Mouse (Mus musculus): ENCODE measurements around the gene Jagn1. TPM values are rescaled to one million over a fixed set of nuclear protein-coding genes. Genes with fewer than 3 reads are reported as not detected.

The Jagn1 gene
- polyA plus RNA-seq, 1 experiment from 2014 or later, result 88.8 TPM

DNA sequence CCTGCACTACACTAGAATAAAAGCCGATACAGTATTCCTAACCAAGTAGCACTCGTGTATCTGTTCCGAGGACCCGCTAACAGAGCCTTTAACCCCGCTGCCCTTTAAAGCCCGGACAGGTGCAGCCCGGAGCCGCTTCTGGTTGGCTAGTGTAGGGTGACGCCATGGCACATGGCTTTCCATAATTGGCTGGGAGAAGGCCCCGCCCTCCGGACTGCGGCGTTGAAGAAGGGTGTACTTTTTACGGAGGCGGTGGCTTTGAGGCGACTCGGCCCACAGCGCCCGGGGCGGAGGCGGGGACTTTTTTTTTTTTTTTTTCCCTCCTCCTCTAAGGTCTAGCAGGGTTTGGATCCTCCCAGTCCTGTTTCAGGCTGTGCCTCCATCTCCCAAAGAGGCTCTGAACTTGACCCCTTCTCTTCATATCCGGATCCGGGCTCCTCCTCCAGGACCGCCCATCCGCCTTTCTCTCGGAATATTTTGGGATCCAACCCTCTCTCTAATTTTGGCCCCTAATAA is 40.8 kb downstream of the Jagn1 start, which contains the start of gene Creld1:
Creld1 (plus strand) TSS at position 198 of the 516 bp plus-strand sequence.
- Histone ChIP-seq H3K36me3 (replicated peaks) (peaks cover 4% of the 10 kb centered on the region), H3K27me3 (replicated peaks; ENCODE audit: low read depth, poor library complexity, severe bottlenecking) (peaks cover 43% of the 10 kb centered on the region), H3K4me3 (peak within 1 kb of the TSS; percentile 68), H3K27ac (replicated peaks) (peak within 1 kb of the TSS; percentile 86), H3K9me3 (no peaks in the 10 kb centered on the region), H3K4me1 (peaks cover 44% of the 10 kb centered on the region)
- peak; percentile 94 for DNase-seq (ENCODE audit: low spot score)
- WGBS, result under 1% methylated on average over 26 of the region's 26 CpGs

DNA sequence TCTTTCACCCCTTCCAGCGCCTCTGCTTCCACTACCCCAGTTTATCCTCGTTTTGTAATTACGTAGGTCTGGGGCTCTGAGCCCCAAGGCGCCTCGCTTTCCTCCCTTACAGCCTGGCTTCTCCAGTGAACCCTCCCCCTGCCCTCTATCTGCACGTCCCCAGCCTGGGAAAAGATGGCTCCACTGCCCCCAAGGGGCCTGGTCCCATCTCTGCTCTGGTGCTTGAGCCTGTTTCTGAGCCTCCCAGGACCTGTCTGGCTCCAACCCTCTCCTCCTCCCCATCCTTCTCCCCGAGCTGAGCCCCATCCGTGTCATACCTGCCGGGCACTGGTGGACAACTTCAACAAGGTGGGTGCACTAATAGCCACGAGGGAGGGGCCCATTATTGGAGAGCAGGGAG is 41.4 kb downstream of the Jagn1 start:
- peak overlapping the region; percentile 68 for H3K4me3 ChIP-seq
- DNase-seq (ENCODE audit: low spot score), result peak; percentile 32
- peaks cover 44% of the 10 kb centered on the region for H3K4me1 ChIP-seq
- WGBS, result 13% methylated on average over 10 of the region's 10 CpGs
- peak overlapping the region; percentile 86 for H3K27ac ChIP-seq (replicated peaks)
- peaks cover 9% of the 10 kb centered on the region for H3K36me3 ChIP-seq (replicated peaks)
- H3K9me3 ChIP-seq, result no peaks in the 10 kb centered on the region
- H3K27me3 ChIP-seq (replicated peaks; ENCODE audit: low read depth, poor library complexity, severe bottlenecking), result peaks cover 43% of the 10 kb centered on the region

- Histone ChIP-seq H3K36me3 (replicated peaks) (peaks cover 37% of the 10 kb centered on the region), H3K4me3 (peak overlapping the region; percentile 5; the same call in 1 of the 2 replicates), H3K27ac (replicated peaks) (no peak overlapping the region), H3K27me3 (replicated peaks; ENCODE audit: low read depth, poor library complexity, severe bottlenecking) (peaks cover 9% of the 10 kb centered on the region), H3K9me3 (no peaks in the 10 kb centered on the region), H3K4me1 (peaks cover 40% of the 10 kb centered on the region)
- WGBS, result 48% methylated on average over 7 of the region's 7 CpGs
- DNase-seq (ENCODE audit: low spot score), result peak; percentile 66
Measured at GRCm38 (mm10) chr6:113487125-113487576, 44.8 kb downstream of the Jagn1 start.

DNA sequence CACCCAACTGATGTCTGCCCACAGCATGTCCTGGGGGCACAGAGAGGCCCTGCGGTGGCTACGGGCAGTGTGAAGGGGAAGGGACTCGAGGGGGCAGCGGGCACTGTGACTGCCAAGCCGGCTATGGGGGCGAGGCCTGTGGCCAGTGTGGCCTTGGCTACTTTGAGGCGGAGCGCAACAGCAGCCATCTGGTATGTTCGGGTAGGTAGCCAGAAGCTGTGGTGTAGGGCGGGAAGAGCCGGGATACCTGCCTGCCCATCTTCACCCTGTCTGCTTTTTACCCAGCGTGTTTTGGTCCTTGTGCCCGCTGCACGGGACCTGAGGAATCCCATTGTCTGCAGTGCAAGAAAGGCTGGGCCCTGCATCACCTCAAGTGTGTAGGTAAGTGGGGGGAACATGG is 47.0 kb downstream of the Jagn1 start:
- 91% methylated on average over 14 of the region's 14 CpGs for WGBS
- peaks cover 43% of the 10 kb centered on the region for H3K36me3 ChIP-seq (replicated peaks)

DNA sequence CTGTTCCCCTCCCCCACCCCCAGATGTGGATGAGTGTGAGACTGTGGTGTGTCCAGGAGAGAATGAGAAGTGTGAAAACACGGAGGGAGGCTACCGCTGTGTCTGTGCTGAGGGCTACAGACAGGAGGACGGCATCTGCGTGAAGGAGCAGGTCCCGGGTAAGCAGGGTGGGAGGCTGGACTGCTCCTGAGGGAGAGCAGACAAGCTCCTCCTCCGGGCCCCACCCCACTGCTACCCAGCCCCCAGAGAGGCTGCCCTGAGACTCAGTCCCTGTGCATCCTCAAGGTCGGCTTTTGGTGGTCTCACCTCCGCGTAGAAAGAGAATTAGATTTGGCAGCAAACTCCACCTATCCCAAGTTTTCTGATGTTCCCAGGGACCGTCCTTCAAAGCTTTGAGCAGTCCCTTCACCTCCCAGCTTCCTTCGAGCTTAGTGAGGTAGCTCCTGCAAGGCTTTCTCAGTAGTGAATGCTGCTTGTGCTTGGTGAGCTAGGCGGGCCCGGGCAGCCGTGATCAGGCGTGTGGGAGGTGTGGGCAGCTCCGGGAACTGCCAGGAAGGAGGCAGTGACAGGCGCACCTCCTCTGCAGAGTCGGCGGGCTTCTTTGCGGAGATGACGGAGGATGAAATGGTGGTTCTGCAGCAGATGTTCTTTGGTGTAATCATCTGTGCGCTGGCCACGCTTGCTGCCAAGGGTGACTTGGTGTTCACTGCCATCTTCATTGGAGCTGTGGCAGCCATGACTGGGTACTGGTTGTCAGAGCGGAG is 49.9 kb downstream of the Jagn1 start:
- H3K27me3 ChIP-seq (replicated peaks; ENCODE audit: low read depth, poor library complexity, severe bottlenecking), result peaks cover 50% of the 10 kb centered on the region
- DNase-seq (ENCODE audit: low spot score), result no peak
- no peak overlapping the region for H3K4me3 ChIP-seq
- peaks cover 26% of the 10 kb centered on the region for H3K4me1 ChIP-seq
- H3K9me3 ChIP-seq, result no peaks in the 10 kb centered on the region
- WGBS, result 76% methylated on average over 24 of the region's 24 CpGs
- no peak overlapping the region for H3K27ac ChIP-seq (replicated peaks)
- H3K36me3 ChIP-seq (replicated peaks), result peaks cover 43% of the 10 kb centered on the region

More for the DNA sequence above, 47.0 kb downstream of the Jagn1 start:
- H3K4me1 ChIP-seq, result peaks cover 25% of the 10 kb centered on the region
- no peaks in the 10 kb centered on the region for H3K9me3 ChIP-seq
- H3K27me3 ChIP-seq (replicated peaks; ENCODE audit: low read depth, poor library complexity, severe bottlenecking), result peaks cover 21% of the 10 kb centered on the region
- H3K27ac ChIP-seq (replicated peaks), result no peak overlapping the region
- no peak overlapping the region for H3K4me3 ChIP-seq
- DNase-seq (ENCODE audit: low spot score), result no peak

DNA sequence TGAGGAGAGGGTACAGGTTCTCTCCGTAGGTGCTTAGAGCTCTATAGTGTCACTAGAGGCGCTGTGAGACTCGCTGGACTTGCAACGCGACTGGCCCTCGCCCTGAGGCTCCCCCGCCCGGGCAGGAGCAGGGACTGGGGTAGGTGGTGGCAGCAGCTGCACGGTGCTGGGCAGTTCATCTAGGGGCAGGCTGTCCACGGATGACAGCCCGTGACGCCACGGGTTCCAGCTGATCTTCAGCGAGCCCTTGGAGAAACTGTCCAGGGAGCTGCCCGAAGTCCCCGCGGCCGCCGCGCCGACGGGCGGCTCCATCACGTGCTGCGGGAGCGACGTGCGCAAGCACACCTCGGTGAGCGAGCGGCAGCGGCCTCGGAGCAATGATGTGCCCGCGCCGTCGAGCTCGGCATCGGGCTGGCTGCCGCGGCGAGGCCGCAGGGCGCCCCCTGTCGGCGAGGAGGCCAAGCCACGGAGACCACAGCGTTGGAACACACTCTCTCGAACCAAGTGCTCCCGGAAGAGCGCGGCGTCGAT is 52.0 kb downstream of the Jagn1 start:
- peak; percentile 86 for DNase-seq (ENCODE audit: low spot score)
- H3K4me3 ChIP-seq, result peak overlapping the region; percentile 55
- H3K4me1 ChIP-seq, result peaks cover 21% of the 10 kb centered on the region
- H3K9me3 ChIP-seq, result no peaks in the 10 kb centered on the region
- H3K36me3 ChIP-seq (replicated peaks), result peaks cover 33% of the 10 kb centered on the region
- peak overlapping the region; percentile 74 for H3K27ac ChIP-seq (replicated peaks)
- peaks cover 58% of the 10 kb centered on the region for H3K27me3 ChIP-seq (replicated peaks; ENCODE audit: low read depth, poor library complexity, severe bottlenecking)
- 1% methylated on average over 54 of the region's 54 CpGs for WGBS

DNA sequence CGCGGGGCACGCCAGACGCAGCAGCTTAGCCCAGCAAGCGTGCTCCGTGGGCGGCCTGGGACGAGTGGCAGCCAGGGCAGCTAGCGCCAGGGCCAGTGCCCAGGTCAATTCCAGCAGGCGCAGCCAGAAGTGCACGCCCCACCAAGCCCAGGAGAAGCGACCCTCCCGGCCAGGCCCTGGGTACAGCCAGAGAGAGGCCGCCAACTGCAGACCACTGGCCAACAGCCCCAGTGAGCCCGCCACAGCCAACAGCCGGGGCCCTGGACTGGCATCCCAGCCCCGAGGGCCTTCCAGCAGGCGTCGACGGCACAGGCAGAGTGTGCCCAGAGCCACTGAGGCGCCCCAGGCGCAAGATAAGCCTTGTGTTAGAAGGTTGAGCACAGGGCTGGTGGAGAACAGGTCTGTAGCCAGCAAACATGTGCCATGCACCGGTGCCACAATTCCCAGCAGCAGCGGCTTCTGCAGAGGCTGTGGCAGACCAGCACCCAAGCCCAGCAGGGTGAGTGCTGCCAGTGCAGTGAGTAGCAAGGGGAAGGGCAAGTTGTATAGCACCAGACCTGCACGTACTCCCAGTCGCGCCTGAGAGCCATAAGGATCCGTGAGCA is 52.8 kb downstream of the Jagn1 start:
- Histone ChIP-seq H3K4me1 (peaks cover 21% of the 10 kb centered on the region), H3K4me3 (peak overlapping the region; percentile 55), H3K27me3 (replicated peaks; ENCODE audit: low read depth, poor library complexity, severe bottlenecking) (peaks cover 65% of the 10 kb centered on the region), H3K36me3 (replicated peaks) (peaks cover 24% of the 10 kb centered on the region), H3K27ac (replicated peaks) (peak overlapping the region; percentile 74; the same call in 1 of the 2 replicates), H3K9me3 (no peaks in the 10 kb centered on the region)
- 52% methylated on average over 28 of the region's 28 CpGs for WGBS
- DNase-seq (ENCODE audit: low spot score), result no peak

Small RNA genes lying within 50 kb of the gene (microRNA-seq; reads per million reads assigned to microRNA genes)
- gene Gm24387, result not detected

Other genes starting within 250 kb of the Jagn1 start
- 4.7 and 5.0 TPM in 2 replicates for gene Lhfpl4, start 247.2 kb upstream of the Jagn1 start, polyA plus RNA-seq (2016; fragmentation: Nextera tagmentation; extraction: Ambion mirVana)
- gene Mtmr14, start 204.7 kb upstream of the Jagn1 start, polyA plus RNA-seq (2016; fragmentation: Nextera tagmentation; extraction: Ambion mirVana), result 44.0 and 46.9 TPM in 2 replicates
- 0.04 and 0.11 TPM in 2 replicates for gene Cpne9, start 160.3 kb upstream of the Jagn1 start, polyA plus RNA-seq (2016; fragmentation: Nextera tagmentation; extraction: Ambion mirVana)
- gene Brpf1, start 135.4 kb upstream of the Jagn1 start, polyA plus RNA-seq (2016; fragmentation: Nextera tagmentation; extraction: Ambion mirVana), result 24.8 and 26.0 TPM in 2 replicates
- gene Ogg1, start 115.6 kb upstream of the Jagn1 start, polyA plus RNA-seq (2016; fragmentation: Nextera tagmentation; extraction: Ambion mirVana), result 17.8 and 20.0 TPM in 2 replicates
- gene Camk1, start 98.6 kb upstream of the Jagn1 start, polyA plus RNA-seq (2016; fragmentation: Nextera tagmentation; extraction: Ambion mirVana), result 47.0 and 48.9 TPM in 2 replicates
- gene Tada3, start 64.7 kb upstream of the Jagn1 start, polyA plus RNA-seq (2016; fragmentation: Nextera tagmentation; extraction: Ambion mirVana), result 48.1 and 48.4 TPM in 2 replicates
- 377 and 387 TPM in 2 replicates for gene Arpc4, start 64.5 kb upstream of the Jagn1 start, polyA plus RNA-seq (2016; fragmentation: Nextera tagmentation; extraction: Ambion mirVana)
- 2.8 and 3.7 TPM in 2 replicates for gene Ttll3, start 53.3 kb upstream of the Jagn1 start, polyA plus RNA-seq (2016; fragmentation: Nextera tagmentation; extraction: Ambion mirVana)
- 34.6 and 34.8 TPM in 2 replicates for gene Rpusd3, start 23.2 kb upstream of the Jagn1 start, polyA plus RNA-seq (2016; fragmentation: Nextera tagmentation; extraction: Ambion mirVana)
- gene Cidec, start 6.8 kb upstream of the Jagn1 start, polyA plus RNA-seq (2016; fragmentation: Nextera tagmentation; extraction: Ambion mirVana), result not detected in 2 replicates
- gene Il17re, start 15.9 kb downstream of the Jagn1 start, polyA plus RNA-seq (2016; fragmentation: Nextera tagmentation; extraction: Ambion mirVana), result 3.7 and 4.0 TPM in 2 replicates
- 2.4 and 2.5 TPM in 2 replicates for gene Il17rc, start 28.9 kb downstream of the Jagn1 start, polyA plus RNA-seq (2016; fragmentation: Nextera tagmentation; extraction: Ambion mirVana)
- 23.5 and 27.2 TPM in 2 replicates for gene Creld1, start 40.7 kb downstream of the Jagn1 start, polyA plus RNA-seq (2016; fragmentation: Nextera tagmentation; extraction: Ambion mirVana)
- gene Prrt3, start 59.4 kb downstream of the Jagn1 start, polyA plus RNA-seq (2016; fragmentation: Nextera tagmentation; extraction: Ambion mirVana), result 2.1 and 2.2 TPM in 2 replicates
- 67.0 and 74.3 TPM in 2 replicates for gene Emc3, start 89.1 kb downstream of the Jagn1 start, polyA plus RNA-seq (2016; fragmentation: Nextera tagmentation; extraction: Ambion mirVana)
- gene Fancd2, start 89.1 kb downstream of the Jagn1 start, polyA plus RNA-seq (2016; fragmentation: Nextera tagmentation; extraction: Ambion mirVana), result 19.7 and 21.4 TPM in 2 replicates
- 0.22 TPM in 1 of 2 replicates, not detected in the other for gene Fancd2os, start 158.1 kb downstream of the Jagn1 start, polyA plus RNA-seq (2016; fragmentation: Nextera tagmentation; extraction: Ambion mirVana)
- 200 and 208 TPM in 2 replicates for gene Brk1, start 162.2 kb downstream of the Jagn1 start, polyA plus RNA-seq (2016; fragmentation: Nextera tagmentation; extraction: Ambion mirVana)
- 41.9 and 44.8 TPM in 2 replicates for gene Vhl, start 181.4 kb downstream of the Jagn1 start, polyA plus RNA-seq (2016; fragmentation: Nextera tagmentation; extraction: Ambion mirVana)
- gene Irak2, start 195.9 kb downstream of the Jagn1 start, polyA plus RNA-seq (2016; fragmentation: Nextera tagmentation; extraction: Ambion mirVana), result 3.8 and 4.5 TPM in 2 replicates

Measured in embryonic facial prominence, embryonic 10.5 days (tissue).